Mouse (Mus musculus): ENCODE data around the gene Sox11.

Gene Sox11

DNA sequence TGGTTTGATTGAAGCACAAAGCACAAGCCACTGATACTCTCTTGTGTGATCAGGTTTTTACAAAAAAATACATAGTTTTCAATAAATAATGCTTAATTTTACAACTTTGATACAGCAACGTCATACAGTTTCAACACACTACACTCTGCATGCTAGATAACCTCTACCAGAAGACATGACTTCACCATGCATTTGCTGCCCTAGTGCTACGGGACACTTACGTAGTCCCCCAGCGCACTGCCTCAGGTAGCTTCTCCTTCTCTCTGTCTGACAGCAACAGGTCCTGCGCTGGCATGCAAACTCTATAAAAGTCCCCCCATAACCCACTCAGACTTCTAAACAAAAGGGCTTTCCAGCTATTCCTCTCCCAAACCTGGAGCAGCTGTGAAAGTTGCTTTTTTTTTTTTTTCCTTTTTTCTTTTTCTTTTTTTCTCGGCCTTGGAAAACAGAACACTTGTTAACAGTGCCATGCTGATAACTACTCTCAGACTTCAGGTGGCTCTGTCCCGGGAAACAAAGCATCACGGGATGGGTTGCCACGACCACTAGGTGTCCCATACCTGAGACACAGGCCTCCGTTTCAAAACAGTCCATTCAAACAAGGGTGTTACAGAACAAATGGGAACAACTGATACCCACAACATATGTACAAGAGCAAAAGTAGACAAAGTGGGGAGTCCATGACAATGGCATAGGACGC, 6.9 kb downstream of the Sox11 start:
- DNase-seq: no peak

DNA sequence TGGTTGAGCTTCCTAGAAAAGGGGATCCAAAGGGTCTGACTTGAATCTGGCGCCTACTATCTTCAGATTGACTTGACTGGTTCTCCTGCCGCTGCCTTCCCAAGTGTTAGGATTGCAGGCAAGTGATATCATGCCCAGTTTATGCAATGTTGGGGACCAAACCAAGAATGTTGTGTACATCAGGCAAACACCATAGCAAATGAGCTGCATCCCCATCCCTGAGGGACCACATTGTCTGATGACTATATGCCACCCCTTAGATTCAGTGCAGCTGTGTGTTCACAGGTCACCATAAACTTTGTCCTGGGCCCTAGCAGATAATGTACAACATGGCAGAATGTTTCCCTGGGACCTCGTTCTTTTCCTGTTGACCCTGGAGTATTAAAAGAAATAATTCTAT, 8.8 kb downstream of the Sox11 start:
- DNase-seq: no peak

DNA sequence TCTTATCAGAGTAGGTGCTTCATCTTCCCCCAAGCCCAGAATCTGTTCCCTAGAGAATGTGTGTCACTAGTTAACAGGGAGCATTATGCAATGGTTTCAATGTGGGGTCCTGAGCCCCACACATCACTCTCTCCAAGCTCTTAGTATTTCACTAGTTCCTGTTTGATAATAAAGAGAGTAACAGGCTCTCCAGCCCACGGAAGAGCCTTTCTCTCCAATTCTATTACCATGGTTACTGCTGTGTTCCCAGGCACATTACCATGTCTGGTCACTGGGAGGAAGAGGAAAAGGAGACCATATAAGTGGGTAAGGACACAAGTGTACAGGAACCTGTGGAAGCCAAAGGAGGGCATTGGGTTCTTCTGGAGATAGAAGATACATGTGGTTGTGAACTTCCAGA, 19.0 kb downstream of the Sox11 start:
- no peak for DNase-seq

DNA sequence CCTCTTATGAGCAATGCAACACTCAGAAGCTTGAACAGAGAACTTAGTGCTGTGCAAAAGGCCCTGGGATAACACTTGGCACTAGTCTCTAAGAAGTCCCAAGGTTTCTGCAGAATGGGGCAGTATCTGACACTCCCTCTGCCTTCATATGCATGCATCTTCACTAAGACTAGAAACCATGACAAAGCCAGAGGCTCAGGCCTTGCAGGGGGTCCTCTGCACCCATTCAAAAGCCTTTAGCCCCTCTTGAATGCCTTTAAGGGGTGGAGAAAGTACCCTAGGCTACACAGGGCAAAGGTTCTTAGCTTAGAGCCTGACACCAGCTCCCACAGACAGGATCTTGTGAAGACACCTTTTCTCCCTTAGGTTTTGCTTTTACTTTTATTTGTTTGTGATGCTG, 21.7 kb downstream of the Sox11 start:
- DNase-seq: no peak

DNA sequence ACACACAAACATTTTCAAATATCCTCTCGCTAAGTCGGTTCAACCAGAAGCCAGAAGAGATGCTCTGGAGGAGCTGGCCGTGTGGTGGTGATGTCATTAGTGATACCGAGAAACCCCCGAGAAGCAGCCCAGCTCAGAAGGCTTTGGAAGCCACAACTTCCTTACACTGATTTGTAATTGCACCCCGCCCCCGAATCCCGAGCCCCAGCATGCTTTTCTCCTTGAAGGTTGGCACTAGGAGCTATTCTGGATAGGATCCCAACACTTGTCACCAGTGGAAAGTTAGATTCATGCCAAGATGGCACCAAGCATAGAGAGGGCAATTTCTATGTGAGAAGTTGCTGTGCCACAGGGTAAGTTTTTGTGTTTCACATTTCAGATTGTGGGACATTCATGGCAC, 29.4 kb downstream of the Sox11 start:
- DNase-seq: no peak

DNA sequence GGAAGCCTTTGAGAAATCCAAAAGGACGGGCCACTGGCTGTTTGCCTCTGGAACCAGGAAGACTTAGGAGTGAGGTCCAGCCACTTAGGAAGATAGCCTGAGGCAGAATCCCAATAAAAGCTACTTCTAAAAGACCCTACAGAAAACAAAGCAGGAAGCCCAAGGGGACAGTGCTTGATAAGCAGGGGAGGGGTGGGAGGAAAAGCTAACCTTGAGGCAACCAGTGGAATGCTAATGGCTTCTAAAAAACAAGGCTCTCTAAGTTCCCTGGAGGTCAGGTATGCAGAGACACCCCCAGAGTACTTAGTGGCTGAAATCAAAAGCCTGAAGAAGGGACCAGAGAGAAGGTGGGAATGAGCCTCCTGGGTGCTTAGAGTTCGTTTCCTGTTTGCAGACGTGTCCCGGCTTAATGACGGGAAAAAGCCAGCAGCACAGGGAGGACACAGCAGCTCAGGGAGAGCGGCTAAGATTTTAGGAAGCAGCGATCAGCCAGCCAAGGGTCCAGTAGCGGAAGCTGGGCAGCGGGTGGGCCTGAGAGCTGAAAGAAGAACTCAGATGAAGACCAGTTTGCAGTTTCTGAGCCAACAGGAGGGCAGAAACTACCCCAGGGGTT, 30.4 kb downstream of the Sox11 start:
- no peak for DNase-seq

DNA sequence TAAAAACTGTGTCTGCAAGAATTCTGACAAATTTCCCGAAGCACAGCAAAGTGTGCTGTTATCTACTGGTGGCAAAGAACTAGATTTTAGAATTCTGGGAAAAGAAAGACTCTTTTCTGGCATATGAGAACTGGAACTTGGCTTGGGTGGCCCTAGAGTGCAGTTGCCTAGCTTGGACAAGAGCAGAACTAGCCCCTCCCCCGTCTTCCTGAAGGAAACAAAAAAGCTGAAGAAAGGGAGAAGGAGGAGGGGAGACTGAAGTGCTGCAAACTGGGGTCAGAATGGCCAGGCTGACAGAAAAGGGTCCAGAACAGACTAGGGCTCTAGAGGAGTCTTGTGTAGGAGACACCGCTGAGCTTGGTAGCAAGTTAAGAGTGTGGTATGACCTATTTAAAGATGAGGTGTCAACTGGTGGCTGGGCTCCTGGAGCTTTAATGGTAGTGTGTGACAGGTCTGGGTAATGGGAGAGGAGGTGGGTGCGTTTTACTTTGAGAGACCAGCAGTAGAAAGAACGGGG, 31.0 kb downstream of the Sox11 start:
- no peak for DNase-seq

DNA sequence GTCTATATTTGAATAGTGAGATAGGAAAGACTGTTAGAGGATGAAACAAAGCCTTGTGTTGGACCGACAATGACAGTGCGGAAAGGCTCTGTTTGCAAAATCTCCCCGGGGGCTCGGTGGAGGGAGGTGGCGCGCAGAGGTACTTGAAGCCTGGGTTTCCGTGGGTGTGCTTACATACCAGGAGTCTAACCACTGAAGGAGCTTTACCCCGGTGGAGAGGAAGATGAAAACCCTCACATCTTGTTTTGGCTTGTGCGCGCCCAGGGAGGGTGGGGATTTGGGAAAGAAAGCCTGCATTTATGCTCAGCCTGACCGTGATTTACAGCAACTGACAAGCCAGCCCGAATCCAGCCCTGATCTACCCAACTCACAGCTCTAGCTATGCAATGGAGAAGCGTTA, 31.7 kb downstream of the Sox11 start:
- DNase-seq: no peak

DNA sequence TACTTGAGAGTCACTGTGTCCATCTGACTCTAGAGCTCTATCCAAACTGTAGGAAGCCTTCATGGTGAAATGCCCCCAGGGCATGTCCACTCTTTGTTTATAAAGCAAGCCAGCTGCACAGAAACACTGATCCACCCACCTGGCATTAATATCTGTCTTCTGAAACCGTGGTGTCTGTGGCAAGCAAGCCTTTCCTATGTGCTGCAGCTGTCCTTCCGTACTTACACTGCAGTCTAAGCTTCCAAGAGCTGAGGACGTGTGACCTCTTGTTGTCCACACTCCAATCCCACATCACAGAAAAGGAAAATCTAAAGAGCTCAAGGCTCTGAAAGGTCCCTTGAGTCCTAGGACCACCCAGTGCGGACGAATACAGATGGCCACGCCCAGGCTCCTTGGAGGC, 32.4 kb downstream of the Sox11 start:
- no peak for DNase-seq

DNA sequence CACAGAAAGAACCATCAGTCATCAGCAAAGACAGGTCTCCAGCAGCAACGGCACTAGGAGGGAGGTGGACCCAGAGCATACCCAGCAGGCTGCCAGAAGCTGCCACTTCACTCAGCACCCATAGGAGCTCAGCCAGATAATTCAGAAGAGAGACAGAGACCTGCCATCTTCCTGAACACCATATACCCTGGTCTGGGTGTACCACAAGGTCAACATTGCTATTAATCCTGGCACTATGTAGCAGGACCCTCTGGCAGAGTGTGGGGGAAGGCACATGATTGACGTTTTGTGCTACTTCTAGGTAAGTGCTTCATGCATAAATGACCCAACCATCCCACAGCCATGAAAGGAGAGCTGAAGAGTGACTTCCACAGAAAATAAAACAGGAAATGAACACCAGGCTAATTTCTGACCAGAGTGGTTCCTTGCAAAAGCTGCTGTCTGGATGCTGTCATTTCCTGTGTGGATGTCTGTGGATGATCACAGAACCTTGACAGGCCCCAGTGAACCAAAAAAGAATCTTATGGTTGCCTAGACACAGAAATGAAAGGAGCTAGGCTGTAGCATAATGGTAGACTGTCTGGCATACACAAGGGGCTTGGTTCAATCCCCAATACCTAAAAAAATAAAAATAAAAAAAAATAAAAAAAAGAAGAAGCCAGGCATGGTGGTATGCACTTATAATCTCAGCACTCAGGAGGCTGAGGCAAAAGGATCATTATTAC, 37.5 kb downstream of the Sox11 start:
- no peak for DNase-seq

DNA sequence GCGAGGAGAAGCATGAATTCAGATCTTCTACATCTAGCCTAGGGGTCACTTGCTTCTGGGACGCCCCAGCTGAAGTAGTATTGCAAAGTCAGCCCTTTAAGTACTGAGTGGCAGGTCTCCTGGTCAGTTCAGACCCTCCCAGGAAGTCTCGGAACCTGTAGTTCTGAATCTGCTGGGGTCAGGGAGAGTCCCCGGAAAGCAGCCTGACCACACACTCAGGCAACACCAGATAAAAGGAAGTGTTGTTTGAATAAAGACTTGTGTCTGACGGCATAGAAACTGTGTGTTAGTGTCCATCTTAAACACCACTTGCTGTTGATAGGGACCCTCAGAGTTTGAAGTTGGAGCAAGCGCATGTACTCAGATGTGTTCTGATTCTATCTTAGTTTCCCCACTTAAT, 39.2 kb downstream of the Sox11 start:
- no peak for DNase-seq

DNA sequence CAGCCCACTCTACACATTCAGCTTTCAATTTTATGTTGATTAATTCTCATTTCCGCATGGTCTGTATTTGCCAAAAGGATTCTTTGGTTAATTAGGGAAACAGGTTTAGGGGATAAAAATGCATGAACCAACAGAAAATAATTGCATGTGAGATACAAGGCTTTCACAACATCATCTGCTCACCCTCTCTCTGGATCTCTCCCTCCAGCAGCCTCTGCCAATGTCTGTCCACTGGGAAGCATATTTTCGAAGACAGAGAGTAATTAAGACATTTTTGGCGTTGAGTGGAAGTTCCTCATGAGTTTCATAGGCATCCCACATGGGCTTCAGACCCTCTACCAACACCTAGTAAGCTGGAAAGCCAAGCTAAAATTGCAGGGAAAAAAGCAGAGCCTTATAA, 43.7 kb downstream of the Sox11 start:
- DNase-seq: no peak

DNA sequence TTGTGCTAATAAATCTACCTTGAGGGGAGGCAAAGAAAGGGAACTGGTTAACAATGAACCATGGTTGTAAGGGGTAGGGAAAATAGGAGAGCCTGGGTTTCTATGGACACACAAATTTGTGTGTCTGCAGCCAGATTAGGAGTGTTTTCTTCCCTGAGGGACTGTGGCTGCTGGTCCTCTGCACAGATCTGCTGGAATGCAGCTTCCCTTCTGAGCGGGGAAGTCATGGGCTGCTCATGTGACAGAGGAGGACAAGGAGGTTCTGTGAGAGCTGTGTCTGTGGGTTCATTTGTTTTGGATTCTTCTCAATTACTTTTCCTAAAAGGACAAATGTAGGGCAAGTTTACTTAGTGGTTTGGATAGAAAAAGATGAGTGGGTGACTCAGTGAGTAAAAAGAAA, 48.2 kb downstream of the Sox11 start:
- DNase-seq: no peak

DNA sequence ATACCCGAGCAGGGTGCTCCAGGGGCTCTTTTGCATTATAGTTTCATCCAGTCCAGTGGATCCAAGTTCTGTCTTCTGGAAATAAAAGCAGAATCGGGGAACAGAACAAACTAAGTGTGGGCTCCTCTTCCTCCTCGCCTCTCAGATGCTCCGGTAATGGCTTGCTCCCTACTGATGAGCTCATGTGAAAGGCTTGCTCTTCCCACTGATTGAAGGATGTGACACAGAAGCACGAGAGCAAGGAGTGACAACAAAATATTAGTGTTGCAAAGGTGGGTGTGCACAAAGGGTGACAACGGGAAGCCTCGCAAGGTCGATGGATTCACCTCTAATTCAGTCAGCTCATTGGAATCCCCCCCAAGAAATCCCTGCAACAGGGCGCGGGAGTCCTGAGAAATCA, 48.6 kb downstream of the Sox11 start:
- no peak for DNase-seq

DNA sequence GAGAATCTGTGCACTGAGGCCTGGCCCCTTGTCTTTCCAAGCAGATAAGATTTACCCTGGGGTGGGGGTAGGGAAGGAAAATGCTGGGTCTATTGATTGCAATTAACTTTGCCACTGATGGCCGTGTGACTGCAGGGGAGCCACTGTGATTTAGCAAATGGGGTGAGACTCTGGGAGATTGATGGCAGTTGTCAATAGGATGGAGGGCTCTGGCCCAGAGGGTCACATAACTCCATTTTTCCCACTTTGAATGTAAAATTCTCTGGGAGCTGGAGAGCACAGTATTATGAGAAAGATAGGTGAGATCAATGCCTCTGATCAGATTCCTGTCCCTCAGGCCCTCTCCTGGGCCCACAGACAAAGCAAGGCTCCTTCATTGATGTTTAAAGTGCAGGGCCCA, 49.2 kb downstream of the Sox11 start:
- no peak for DNase-seq

Measured in thymus, postnatal 14 days (tissue).